Mouse (Mus musculus): ENCODE measurements around the gene Plcb3.

Plcb3 gene

GRCm38 (mm10) chr19:6975537-6976521 is at the start of gene Plcb3:
Plcb3 (minus strand) TSS chr19:6976470.
- peak; percentile 77 for DNase-seq (ENCODE audit: inconsistent ontology term)

DNA sequence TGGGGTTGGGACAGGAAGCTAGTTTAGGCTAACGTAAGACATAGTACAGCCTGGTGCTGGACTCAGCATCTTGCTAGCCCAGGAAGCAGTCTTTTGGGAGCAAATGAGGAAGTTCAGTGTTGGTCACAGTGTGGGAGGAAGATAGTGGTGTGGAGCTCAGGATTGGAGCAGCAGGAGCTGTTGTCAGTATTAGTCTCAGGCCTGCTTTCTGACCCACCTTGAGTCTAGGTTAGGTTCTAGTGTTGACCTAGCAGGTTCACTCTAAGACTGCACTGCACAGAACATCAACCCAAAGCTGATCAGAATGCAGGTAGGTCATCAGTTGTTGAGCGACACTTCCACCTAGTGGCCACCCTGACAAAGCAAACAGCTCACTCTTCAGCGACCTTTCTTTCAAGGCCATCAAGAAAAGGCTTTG is 44.0 kb upstream of the Plcb3 start:
- peak; percentile 43 for DNase-seq (ENCODE audit: inconsistent ontology term)

- no peak for DNase-seq (ENCODE audit: inconsistent ontology term)
Measured at GRCm38 (mm10) chr19:7019191-7019590, 42.9 kb upstream of the Plcb3 start, which contains the start of gene Fermt3. Fermt3 (minus strand) TSS chr19:7019469.

GRCm38 (mm10) chr19:7018546-7018945 is 42.3 kb upstream of the Plcb3 start:
- no peak for DNase-seq (ENCODE audit: inconsistent ontology term)

- DNase-seq (ENCODE audit: inconsistent ontology term) = no peak
Measured at GRCm38 (mm10) chr19:7017541-7018457, 41.5 kb upstream of the Plcb3 start.

GRCm38 (mm10) chr19:7014481-7015135 is 38.3 kb upstream of the Plcb3 start:
- no peak for DNase-seq (ENCODE audit: inconsistent ontology term)

- no peak for DNase-seq (ENCODE audit: inconsistent ontology term)
Measured at GRCm38 (mm10) chr19:7013984-7014383, 37.7 kb upstream of the Plcb3 start.

- DNase-seq (ENCODE audit: inconsistent ontology term) = no peak
Measured at GRCm38 (mm10) chr19:7012426-7012825, 36.2 kb upstream of the Plcb3 start.

- no peak for DNase-seq (ENCODE audit: inconsistent ontology term)
Measured at GRCm38 (mm10) chr19:7006892-7007593, 30.8 kb upstream of the Plcb3 start.

- DNase-seq (ENCODE audit: inconsistent ontology term) = no peak
Measured at GRCm38 (mm10) chr19:6999360-7000063, 23.2 kb upstream of the Plcb3 start.

DNA sequence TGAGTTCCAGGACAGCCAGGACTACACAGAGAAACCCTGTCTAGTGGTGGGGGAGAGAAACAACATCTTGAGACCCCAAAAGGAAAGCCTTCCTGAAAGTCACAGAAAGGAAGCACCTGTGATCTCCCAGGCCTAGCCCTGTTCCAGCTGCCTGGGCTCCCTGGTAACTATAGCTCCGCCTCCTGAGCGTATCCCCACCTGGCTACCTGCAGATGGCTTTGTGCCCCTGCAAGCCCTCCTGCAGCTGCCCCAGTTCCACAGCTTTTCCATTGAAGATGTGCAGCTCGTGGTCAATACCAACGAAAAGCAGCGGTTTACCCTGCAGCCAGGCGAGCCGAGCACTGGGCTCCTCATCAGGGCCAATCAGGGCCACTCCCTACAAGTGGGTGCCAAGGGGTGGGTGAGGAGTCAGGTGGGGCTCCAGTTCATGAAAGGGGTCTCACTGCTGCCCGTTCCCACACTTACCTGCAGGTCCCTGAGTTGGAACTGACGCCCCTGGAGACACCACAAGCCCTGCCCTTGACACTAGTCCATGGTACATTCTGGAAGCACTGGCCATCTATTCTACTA is 21.5 kb upstream of the Plcb3 start:
- no peak for DNase-seq (ENCODE audit: inconsistent ontology term)

- peak; percentile 94 for DNase-seq (ENCODE audit: inconsistent ontology term)
Measured at GRCm38 (mm10) chr19:6996006-6996405, 19.7 kb upstream of the Plcb3 start, which contains the start of the genes Nudt22 and Trpt1. Nudt22 (minus strand) TSS chr19:6996117. Trpt1 (plus strand) TSS chr19:6996131.

GRCm38 (mm10) chr19:6995255-6995991 is 19.2 kb upstream of the Plcb3 start:
- no peak for DNase-seq (ENCODE audit: inconsistent ontology term)

DNA sequence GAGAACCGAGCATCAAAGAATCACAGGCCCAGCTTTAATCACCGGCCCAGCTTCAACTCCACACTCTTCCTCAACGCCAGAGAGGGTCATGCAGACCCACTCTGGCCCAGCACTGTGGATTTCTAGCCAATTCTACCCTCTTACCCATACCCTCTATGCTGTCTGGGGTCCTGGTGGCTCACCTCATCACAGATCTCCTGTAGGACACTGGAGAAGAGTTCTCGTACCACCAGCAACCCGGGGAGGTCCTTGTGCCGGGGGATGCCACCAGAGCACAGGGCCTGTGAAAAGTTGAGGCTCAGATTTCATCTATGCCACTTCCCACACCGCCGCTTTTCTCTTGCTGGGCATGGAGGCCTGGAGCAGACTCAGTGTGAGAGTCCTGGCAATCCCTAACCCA is 18.2 kb upstream of the Plcb3 start:
- no peak for DNase-seq (ENCODE audit: inconsistent ontology term)

- no peak for DNase-seq (ENCODE audit: inconsistent ontology term)
Measured at GRCm38 (mm10) chr19:6994002-6994401, 17.7 kb upstream of the Plcb3 start.

GRCm38 (mm10) chr19:6993011-6993770 is 16.9 kb upstream of the Plcb3 start:
- no peak for DNase-seq (ENCODE audit: inconsistent ontology term)

- peak; percentile 97 for DNase-seq (ENCODE audit: inconsistent ontology term)
Measured at GRCm38 (mm10) chr19:6992011-6992858, 16.0 kb upstream of the Plcb3 start, which contains the start of gene Dnajc4. Dnajc4 (minus strand) TSS chr19:6992572.

Data from Muller cell, postnatal 12 days (primary cell).